Mouse (Mus musculus) cerebellum, adult (tissue): ENCODE measurements around the gene Kcnk2.

Source experiments
- ATAC-seq: cut with Nextera tagmentation; 2 replicates; pipeline ENCODE4 v1.9.2; 2017; ENCODE audit warnings: mild to moderate bottlenecking, moderate library complexity, mixed read lengths; ENCODE audit not compliant: insufficient number of reproducible peaks, low FRiP score, low TSS enrichment

Kcnk2 gene

GRCm38 (mm10) chr1:189402223-189402943 lies at the start of gene Kcnk2:
Gene Kcnk2, minus strand, starts transcription at chr1:189402273.
- ATAC-seq: no peak

GRCm38 (mm10) chr1:189440741-189441140 lies 38.7 kb upstream of the Kcnk2 start:
- no peak for ATAC-seq

DNA sequence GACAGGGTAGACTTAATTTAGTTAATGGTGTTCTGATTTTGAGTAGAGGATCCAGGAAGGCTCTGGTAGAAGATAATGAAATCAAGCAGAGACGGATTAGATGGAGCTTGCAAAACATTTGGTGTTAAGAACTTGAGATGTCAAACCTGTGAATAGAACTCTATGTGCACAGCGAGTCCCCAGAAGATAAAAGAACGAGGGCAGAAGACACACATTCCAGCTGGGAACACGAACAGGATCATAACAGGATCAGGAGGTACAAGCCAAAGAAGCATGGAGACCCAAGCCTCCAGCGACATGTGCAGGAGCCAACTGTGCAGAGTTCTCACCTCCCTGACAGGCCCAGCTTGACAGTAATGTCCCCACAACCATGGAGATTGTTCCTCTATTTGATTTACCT lies 35.1 kb upstream of the Kcnk2 start:
- ATAC-seq: no peak

DNA sequence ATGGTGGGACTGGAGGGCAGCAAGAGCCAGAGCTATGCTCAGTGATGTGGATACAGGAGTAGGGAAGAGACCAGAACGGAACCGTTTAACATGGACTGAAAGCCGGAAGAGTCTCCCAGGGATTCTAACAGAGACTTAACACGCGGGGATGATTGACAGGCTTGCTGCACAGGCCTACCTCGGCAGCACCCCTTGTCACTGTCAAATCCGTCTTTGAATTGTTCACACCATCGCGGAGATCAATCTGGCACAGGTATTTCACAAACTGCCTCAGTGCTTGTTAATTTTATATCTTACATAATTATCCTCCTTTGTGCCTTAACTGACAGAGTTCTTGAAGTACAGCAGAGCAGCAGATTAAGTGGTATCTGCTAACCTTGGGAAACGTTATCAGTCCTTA lies 33.4 kb upstream of the Kcnk2 start:
- no peak for ATAC-seq

- no peak for ATAC-seq
Measured at GRCm38 (mm10) chr1:189431479-189431878, 29.4 kb upstream of the Kcnk2 start.

DNA sequence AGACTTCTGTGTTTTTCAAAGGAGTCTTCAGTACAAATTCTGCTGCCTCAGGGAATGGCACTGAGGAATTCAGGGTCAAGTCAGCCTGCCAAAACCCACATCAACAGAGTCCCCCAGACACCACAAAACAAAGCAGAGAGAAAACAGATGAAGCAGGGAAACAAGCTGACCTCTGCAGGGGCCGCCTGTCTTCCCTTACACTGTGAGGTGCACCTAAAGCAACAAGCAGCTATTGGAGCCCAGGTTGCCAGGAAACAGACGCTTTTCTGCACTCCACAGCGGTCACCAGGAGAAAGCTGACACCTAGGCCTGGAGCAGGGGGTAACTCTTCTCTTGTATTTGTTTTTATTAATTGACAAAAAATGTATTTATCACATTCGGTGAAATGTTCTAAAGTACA lies 28.5 kb upstream of the Kcnk2 start:
- no peak for ATAC-seq

DNA sequence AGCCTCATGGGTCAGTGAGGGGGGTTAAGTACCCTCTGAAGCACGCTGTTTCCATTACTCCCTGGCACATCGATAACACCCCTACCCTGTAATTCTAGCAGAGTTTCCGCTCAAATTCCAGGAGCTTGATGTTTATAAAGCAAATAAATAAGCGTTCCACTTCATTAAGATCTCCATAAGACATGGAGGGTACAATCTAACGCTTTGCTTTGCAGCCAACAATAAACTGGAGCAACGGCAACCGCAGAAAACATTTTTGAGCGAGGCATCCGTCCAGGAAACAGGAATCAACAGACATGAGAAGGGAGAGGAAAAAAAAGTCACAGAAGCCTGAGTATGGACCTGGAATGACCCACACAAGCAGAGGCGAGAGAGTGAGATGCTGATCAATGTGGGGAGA lies 27.5 kb upstream of the Kcnk2 start:
- no peak for ATAC-seq

- no peak for ATAC-seq
Measured at GRCm38 (mm10) chr1:189426252-189426651, 24.2 kb upstream of the Kcnk2 start.

DNA sequence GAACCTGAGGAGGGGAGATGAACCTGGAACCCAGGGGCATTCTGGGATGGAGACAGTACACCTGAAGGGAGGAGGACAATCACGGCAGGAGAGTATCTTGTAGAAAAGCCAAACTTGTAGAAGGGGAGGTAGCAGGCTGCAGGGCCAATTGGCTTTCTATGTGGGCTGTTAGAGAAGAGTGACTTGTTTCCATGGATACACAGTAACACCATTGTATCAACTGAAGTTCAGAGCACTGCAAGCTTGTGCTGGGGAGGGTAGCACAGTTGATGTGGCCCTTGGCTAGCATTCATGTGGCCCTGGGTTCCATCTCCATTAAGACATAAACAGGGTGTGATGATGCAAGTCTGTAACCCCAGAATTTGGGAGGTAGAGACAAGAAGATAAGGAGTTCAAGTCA lies 17.8 kb upstream of the Kcnk2 start:
- no peak for ATAC-seq

- no peak for ATAC-seq
Measured at GRCm38 (mm10) chr1:189409906-189410305, 7.8 kb upstream of the Kcnk2 start.

GRCm38 (mm10) chr1:189405221-189405620 lies 3.1 kb upstream of the Kcnk2 start:
- no peak for ATAC-seq

- ATAC-seq: no peak
Measured at GRCm38 (mm10) chr1:189403546-189403945, 1.5 kb upstream of the Kcnk2 start.

DNA sequence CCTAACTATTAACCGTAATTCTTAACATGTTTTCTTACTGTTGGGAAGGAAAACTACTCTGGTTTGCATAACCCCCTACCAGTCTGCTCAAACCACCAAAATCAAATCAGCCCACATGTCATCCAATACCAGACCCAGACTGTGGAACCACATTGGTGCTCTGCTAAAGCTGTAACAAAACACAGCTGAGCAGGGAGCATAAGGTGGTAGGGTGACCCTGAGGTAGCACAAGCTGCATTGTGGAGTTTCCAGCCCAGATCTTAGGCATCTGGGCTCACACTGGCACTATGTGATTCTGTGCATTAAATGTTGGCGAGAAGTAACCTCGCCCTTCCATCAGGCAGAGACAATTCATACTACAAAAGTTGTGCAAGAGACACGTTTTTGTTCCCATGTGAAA lies 1.1 kb upstream of the Kcnk2 start:
- no peak for ATAC-seq

- ATAC-seq: 0 out of 2 replicates have a peak, but pooled peaks have one; percentile 36
Measured at GRCm38 (mm10) chr1:189386848-189387247, 15.2 kb downstream of the Kcnk2 start.

GRCm38 (mm10) chr1:189386141-189386540 lies 15.9 kb downstream of the Kcnk2 start:
- ATAC-seq: no peak

- no peak for ATAC-seq
Measured at GRCm38 (mm10) chr1:189367722-189368121, 34.4 kb downstream of the Kcnk2 start.

DNA sequence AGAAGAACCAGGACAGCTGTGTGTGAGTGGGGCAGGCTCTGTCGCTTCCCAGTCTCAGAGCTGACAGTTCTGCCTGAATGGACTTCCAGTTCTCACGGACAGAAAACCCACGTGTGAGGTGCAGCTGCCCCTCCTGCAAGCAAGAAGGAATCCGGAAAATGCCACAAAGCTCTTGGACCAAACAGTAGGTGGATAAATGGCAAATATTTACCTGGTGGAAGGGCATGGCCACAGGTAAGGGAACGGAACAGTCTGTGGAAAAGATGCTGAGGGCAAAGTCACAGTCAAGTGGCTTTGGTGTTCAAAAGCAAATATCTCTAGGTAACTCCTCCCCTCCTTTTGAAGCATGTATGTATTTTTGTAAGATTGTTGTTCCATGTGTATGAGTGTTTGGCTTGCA lies 37.9 kb downstream of the Kcnk2 start:
- ATAC-seq: no peak

DNA sequence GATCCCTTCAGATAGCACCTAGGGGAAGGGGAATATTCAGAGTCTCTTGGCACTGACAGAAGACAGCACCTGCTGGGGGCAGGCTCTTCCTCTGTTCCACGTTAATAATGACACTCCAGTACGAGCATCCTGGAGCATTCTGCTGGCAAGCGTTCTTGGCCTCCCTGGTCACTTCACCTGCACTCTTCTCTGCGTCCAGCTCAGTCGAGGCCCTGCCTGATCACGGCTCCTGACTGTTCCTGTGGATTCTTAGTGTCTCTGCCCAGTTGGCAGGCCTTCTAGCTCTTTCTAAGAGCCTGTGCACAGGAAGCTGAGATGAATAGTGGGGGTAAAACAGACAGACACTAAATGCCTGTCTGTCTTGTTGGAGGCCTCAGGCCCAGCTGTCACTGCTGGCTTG lies 39.5 kb downstream of the Kcnk2 start:
- ATAC-seq: peak; percentile 41; the same call in 1 of the 2 replicates

GRCm38 (mm10) chr1:189359699-189360098 lies 42.4 kb downstream of the Kcnk2 start:
- ATAC-seq: no peak

GRCm38 (mm10) chr1:189353887-189354286 lies 48.2 kb downstream of the Kcnk2 start:
- ATAC-seq: no peak

- ATAC-seq: no peak
Measured at GRCm38 (mm10) chr1:189351804-189352203, 50.3 kb downstream of the Kcnk2 start.

DNA sequence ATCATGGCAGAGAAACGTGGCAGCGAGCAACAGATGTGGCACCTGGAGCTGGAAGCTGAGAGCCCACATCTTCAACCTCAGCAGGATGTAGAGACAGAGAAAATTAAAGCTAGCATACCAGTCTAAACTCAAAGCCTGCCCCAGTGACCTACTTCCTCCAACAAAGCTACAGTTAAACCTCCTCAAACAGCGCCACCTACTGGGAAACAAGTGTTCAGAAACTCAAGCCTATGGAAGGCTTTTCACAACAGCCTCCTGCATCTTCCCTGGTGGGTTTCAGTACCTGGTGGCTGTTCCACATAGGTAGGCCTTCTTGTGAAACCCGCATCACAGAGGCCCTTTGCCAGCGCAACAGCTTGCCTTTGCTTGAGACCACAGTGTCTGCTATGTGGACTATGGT lies 52.9 kb downstream of the Kcnk2 start:
- ATAC-seq: no peak

DNA sequence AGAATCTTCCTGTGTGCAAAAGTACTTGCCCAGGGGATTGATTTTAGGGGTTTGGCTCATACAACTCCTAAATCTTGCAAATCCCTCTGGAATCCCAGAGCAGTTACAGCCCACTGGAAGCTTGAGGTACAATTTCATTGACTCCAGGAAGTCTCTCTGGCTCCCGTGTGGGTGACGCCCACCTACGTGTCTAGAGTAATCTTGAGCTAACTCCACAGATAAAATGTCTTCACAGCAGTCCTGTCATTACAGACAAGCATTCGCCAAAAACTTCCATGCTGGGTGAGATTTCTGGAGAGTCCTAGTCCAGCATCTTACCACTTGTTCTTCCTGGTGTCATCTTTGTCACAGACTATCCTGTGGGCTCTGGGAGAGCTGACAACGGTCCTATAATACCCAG lies 56.9 kb downstream of the Kcnk2 start:
- ATAC-seq: no peak
